Mouse (Mus musculus) heart, embryonic 12.5 days (tissue): ENCODE data around the gene Polr3gl. TPM values are rescaled to one million over a fixed set of nuclear protein-coding genes. Genes with fewer than 3 reads are reported as not detected.
A peak's percentile ranks its signal among the peaks of the same experiment; 100 is the strongest.

ENCODE experiments used
- ATAC-seq: fragments of 200-750 bp; cut with Nextera tagmentation; 2 replicates; pipeline ENCODE4 v1.8.0; 2017; ENCODE audit warnings: moderate TSS enrichment, moderate library complexity; ENCODE audit not compliant: insufficient number of reproducible peaks, low FRiP score
- H3K27ac ChIP-seq: fragments of 300-500 bp; sonication (generic); 2 replicates; pipeline ENCODE4 v1.5.1; 2016; ENCODE audit warnings: mild to moderate bottlenecking, moderate library complexity; ENCODE audit not compliant: poor library complexity, severe bottlenecking
- H3K27me3 ChIP-seq: fragments of 300-500 bp; sonication (generic); replicated peaks from 2 replicates; pipeline ENCODE4 v1.6.1; 2016; ENCODE audit warnings: mild to moderate bottlenecking, moderate library complexity
- H3K36me3 ChIP-seq: fragments of 300-500 bp; sonication (generic); 2 replicates; pipeline ENCODE4 v1.6.1; 2016; ENCODE audit warnings: mild to moderate bottlenecking, moderate library complexity
- H3K4me1 ChIP-seq: fragments of 300-500 bp; sonication (generic); replicated peaks from 2 replicates; pipeline ENCODE4 v1.6.1; 2016; ENCODE audit warnings: mild to moderate bottlenecking
- H3K4me2 ChIP-seq: fragments of 300-500 bp; sonication (generic); 2 replicates; pipeline ENCODE4 v1.6.1; 2016; ENCODE audit warnings: mild to moderate bottlenecking, moderate library complexity
- H3K4me3 ChIP-seq: fragments of 300-500 bp; sonication (generic); 2 replicates; pipeline ENCODE4 v1.5.1; 2016; ENCODE audit warnings: mild to moderate bottlenecking
- H3K9ac ChIP-seq: fragments of 300-500 bp; sonication (generic); 2 replicates; pipeline ENCODE4 v1.6.1; 2016; ENCODE audit warnings: mild to moderate bottlenecking, moderate library complexity
- H3K9me3 ChIP-seq: fragments of 300-500 bp; sonication (generic); replicated peaks from 2 replicates; pipeline ENCODE4 v1.6.1; 2016; ENCODE audit warnings: mild to moderate bottlenecking, moderate library complexity
- WGBS: fragments of 180-500 bp; shearing (Covaris S2); methylation state at CpG from one replicate; pipeline ENCODE4 v1.1.7; 2016; 5-methylcytosine and 5-hydroxymethylcytosine counted together
- polyA plus RNA-seq: library from polyadenylated mRNA; unstranded; fragments of >200 nt; fragmentation: Nextera tagmentation; extraction: Ambion mirVana; gene quantifications from 2 replicates; pipeline ENCODE4 v1.2.1, GENCODE M21; 2016

Gene Polr3gl
- polyA plus RNA-seq, 1 experiment from 2014 or later = 39.3 TPM

- Histone ChIP-seq H3K9me3 (no peaks in the 10 kb centered on the region), H3K4me1 (peaks cover 41% of the 10 kb centered on the region)
Observed at GRCm38 (mm10) chr3:96597435-96597891, 3.5 kb upstream of the Polr3gl start.

GRCm38 (mm10) chr3:96596855-96597254, 2.9 kb upstream of the Polr3gl start:
- no peaks in the 10 kb centered on the region for H3K9me3 ChIP-seq
- H3K4me2 ChIP-seq = peak overlapping the region; percentile 90
- H3K36me3 ChIP-seq = no peaks in the 10 kb centered on the region
- H3K4me1 ChIP-seq = peaks cover 40% of the 10 kb centered on the region
- peak overlapping the region; percentile 65 for H3K4me3 ChIP-seq
- ATAC-seq = no peak
- 0 out of 2 replicates have a peak, but pooled peaks cover 5% of the 10 kb centered on the region for H3K27me3 ChIP-seq
- WGBS = under 1% methylated on average over 11 of the region's 12 CpGs
- H3K9ac ChIP-seq = peak overlapping the region; percentile 85
- H3K27ac ChIP-seq = peak overlapping the region; percentile 74; the same call in 1 of the 2 replicates

More at GRCm38 (mm10) chr3:96597435-96597891, 3.5 kb upstream of the Polr3gl start:
- under 1% methylated on average over 40 of the region's 40 CpGs for WGBS
- H3K36me3 ChIP-seq = no peaks in the 10 kb centered on the region
- ATAC-seq = no peak
- H3K27ac ChIP-seq = peak overlapping the region; percentile 74
- peak overlapping the region; percentile 65 for H3K4me3 ChIP-seq
- H3K9ac ChIP-seq = peak overlapping the region; percentile 85
- H3K4me2 ChIP-seq = peak overlapping the region; percentile 90
- H3K27me3 ChIP-seq = 0 out of 2 replicates have a peak, but pooled peaks cover 5% of the 10 kb centered on the region

GRCm38 (mm10) chr3:96596228-96596707, 2.3 kb upstream of the Polr3gl start, which contains the start of gene Ankrd34a:
Gene Ankrd34a (plus strand): TSS chr3:96596636.
- H3K4me2 ChIP-seq = peak within 1 kb of the TSS; percentile 90
- ATAC-seq = no peak
- under 1% methylated on average over 21 of the region's 23 CpGs for WGBS
- H3K4me3 ChIP-seq = peak within 1 kb of the TSS; percentile 65
- 0 out of 2 replicates have a peak, but pooled peaks cover 5% of the 10 kb centered on the region for H3K27me3 ChIP-seq
- peak within 1 kb of the TSS; percentile 74 for H3K27ac ChIP-seq
- no peaks in the 10 kb centered on the region for H3K36me3 ChIP-seq
- H3K9ac ChIP-seq = peak within 1 kb of the TSS; percentile 85
- H3K9me3 ChIP-seq = no peaks in the 10 kb centered on the region
- H3K4me1 ChIP-seq = peaks cover 40% of the 10 kb centered on the region

GRCm38 (mm10) chr3:96595661-96596060, 1.7 kb upstream of the Polr3gl start:
- peaks cover 1% of the 10 kb centered on the region; the same call in 1 of the 2 replicates for H3K36me3 ChIP-seq
- H3K4me2 ChIP-seq = peak overlapping the region; percentile 90
- peak overlapping the region; percentile 85; the same call in 1 of the 2 replicates for H3K9ac ChIP-seq
- H3K9me3 ChIP-seq = no peaks in the 10 kb centered on the region
- H3K4me1 ChIP-seq = peaks cover 40% of the 10 kb centered on the region
- H3K27ac ChIP-seq = peak overlapping the region; percentile 74; the same call in 1 of the 2 replicates
- H3K27me3 ChIP-seq = 0 out of 2 replicates have a peak, but pooled peaks cover 5% of the 10 kb centered on the region
- WGBS = 23% methylated on average over 6 of the region's 6 CpGs
- ATAC-seq = no peak
- H3K4me3 ChIP-seq = peak overlapping the region; percentile 65

- Histone ChIP-seq H3K27ac (no peak overlapping the region), H3K9me3 (0 out of 2 replicates have a peak, but pooled peaks cover 4% of the 10 kb centered on the region), H3K27me3 (0 out of 2 replicates have a peak, but pooled peaks cover 5% of the 10 kb centered on the region), H3K4me1 (peaks cover 40% of the 10 kb centered on the region), H3K9ac (no peak overlapping the region), H3K36me3 (peaks cover 8% of the 10 kb centered on the region; the same call in 1 of the 2 replicates), H3K4me3 (no peak overlapping the region), H3K4me2 (no peak overlapping the region)
- no peak for ATAC-seq
- WGBS = 76% methylated on average over 5 of the region's 5 CpGs
Observed at GRCm38 (mm10) chr3:96594851-96595250, 870 bp upstream of the Polr3gl start.

- H3K36me3 ChIP-seq = peaks cover 10% of the 10 kb centered on the region; the same call in 1 of the 2 replicates
- 0 out of 2 replicates have a peak, but pooled peaks cover 4% of the 10 kb centered on the region for H3K9me3 ChIP-seq
- peaks cover 31% of the 10 kb centered on the region for H3K4me1 ChIP-seq
- peak overlapping the region; percentile 87 for H3K27ac ChIP-seq
- peak overlapping the region; percentile 72 for H3K4me3 ChIP-seq
- no peak for ATAC-seq
- no peaks in the 10 kb centered on the region for H3K27me3 ChIP-seq
- H3K4me2 ChIP-seq = peak overlapping the region; percentile 82
- peak overlapping the region; percentile 80 for H3K9ac ChIP-seq
- under 1% methylated on average over 10 of the region's 10 CpGs for WGBS
Observed at GRCm38 (mm10) chr3:96593374-96593773, 607 bp downstream of the Polr3gl start.

GRCm38 (mm10) chr3:96590657-96591056, 3.3 kb downstream of the Polr3gl start:
- no peak overlapping the region for H3K4me3 ChIP-seq
- no peaks in the 10 kb centered on the region for H3K27me3 ChIP-seq
- 0 out of 2 replicates have a peak, but pooled peaks cover 8% of the 10 kb centered on the region for H3K9me3 ChIP-seq
- WGBS = 78% methylated on average over 4 of the region's 4 CpGs
- no peak overlapping the region for H3K4me2 ChIP-seq
- ATAC-seq = no peak
- no peak overlapping the region for H3K27ac ChIP-seq
- H3K4me1 ChIP-seq = peaks cover 12% of the 10 kb centered on the region
- H3K36me3 ChIP-seq = peaks cover 16% of the 10 kb centered on the region
- no peak overlapping the region for H3K9ac ChIP-seq

GRCm38 (mm10) chr3:96583386-96583785, 10.6 kb downstream of the Polr3gl start:
- H3K27ac ChIP-seq = no peak overlapping the region
- no peak overlapping the region for H3K4me3 ChIP-seq
- 0 out of 2 replicates have a peak, but pooled peaks cover 5% of the 10 kb centered on the region for H3K9me3 ChIP-seq
- no peaks in the 10 kb centered on the region for H3K27me3 ChIP-seq
- peaks cover 22% of the 10 kb centered on the region for H3K4me1 ChIP-seq
- ATAC-seq = no peak
- H3K4me2 ChIP-seq = no peak overlapping the region
- peaks cover 9% of the 10 kb centered on the region; the same call in 1 of the 2 replicates for H3K36me3 ChIP-seq
- H3K9ac ChIP-seq = no peak overlapping the region
- WGBS = 83% methylated on average over 5 of the region's 5 CpGs

GRCm38 (mm10) chr3:96581771-96582515, 12.0 kb downstream of the Polr3gl start:
- Histone ChIP-seq H3K27ac (no peak overlapping the region), H3K9me3 (no peaks in the 10 kb centered on the region), H3K4me3 (no peak overlapping the region), H3K36me3 (peaks cover 4% of the 10 kb centered on the region; the same call in 1 of the 2 replicates), H3K9ac (no peak overlapping the region), H3K4me1 (peaks cover 32% of the 10 kb centered on the region), H3K4me2 (no peak overlapping the region), H3K27me3 (no peaks in the 10 kb centered on the region)
- 83% methylated on average over 16 of the region's 16 CpGs for WGBS
- no peak for ATAC-seq

- H3K4me2 ChIP-seq = peak overlapping the region; percentile 61; the same call in 1 of the 2 replicates
- no peak overlapping the region for H3K4me3 ChIP-seq
- no peaks in the 10 kb centered on the region for H3K27me3 ChIP-seq
- 0 out of 2 replicates have a peak overlapping the region, but pooled peaks have one; percentile 19 for H3K9ac ChIP-seq
- peaks cover 4% of the 10 kb centered on the region; the same call in 1 of the 2 replicates for H3K36me3 ChIP-seq
- H3K27ac ChIP-seq = no peak overlapping the region
- no peaks in the 10 kb centered on the region for H3K9me3 ChIP-seq
- WGBS = 44% methylated on average over 6 of the region's 6 CpGs
- ATAC-seq = no peak
- peaks cover 36% of the 10 kb centered on the region for H3K4me1 ChIP-seq
Observed at GRCm38 (mm10) chr3:96581141-96581540, 12.8 kb downstream of the Polr3gl start.
